Mouse (Mus musculus) MEL (cell line): Measurements from ENCODE around the gene Cmtm2a. TPM values are rescaled to one million over a fixed set of nuclear protein-coding genes. Genes with fewer than 3 reads are reported as not detected.
"Not testable (repeated sequence)": the region's sequence is repeated elsewhere in the genome, so short reads cannot be mapped to it uniquely, and the experiment has no call there.

Experiments used
- DNase-seq: peaks from one replicate; pipeline ENCODE4 v3.0.0; 2011; ENCODE audit warnings: low read depth, low spot score
- H3K27ac ChIP-seq: 2 replicates; pipeline ENCODE4 v1.5.1; 2012; ENCODE audit warnings: low read depth, mild to moderate bottlenecking, control low read depth, low read length, moderate library complexity; ENCODE audit not compliant: control insufficient read depth
- H3K27me3 ChIP-seq, 2 experiments: fragments of 150-350 bp in 1 of 2; sonication (generic) in 1 of 2; 2 replicates each; pipeline ENCODE4 v1.6.1; 2012; ENCODE audit warnings: low read length in 2 of 2, mild to moderate bottlenecking in 2 of 2, improper control_type of control experiment in 1 of 2, moderate library complexity in 1 of 2; ENCODE audit not compliant: insufficient read depth in 2 of 2, control insufficient read depth in 1 of 2
- H3K36me3 ChIP-seq, 2 experiments: 2 replicates each; pipeline ENCODE4 v1.6.1; 2012 to 2014; ENCODE audit warnings: low read length in 2 of 2, improper control_type of control experiment in 1 of 2, inconsistent platforms in 1 of 2, mild to moderate bottlenecking in 1 of 2; ENCODE audit not compliant: insufficient read depth in 2 of 2, control insufficient read depth in 1 of 2
- H3K4me1 ChIP-seq, 2 experiments: fragments of 150-350 bp in 1 of 2; sonication (generic) in 1 of 2; 2 replicates each; pipeline ENCODE4 v1.6.1; 2012; ENCODE audit warnings: low read length in 2 of 2, improper control_type of control experiment in 1 of 2, mild to moderate bottlenecking in 1 of 2; ENCODE audit not compliant: insufficient read depth in 2 of 2, control insufficient read depth in 1 of 2
- H3K4me3 ChIP-seq, 2 experiments: fragments of 150-350 bp in 1 of 2; sonication (generic) in 1 of 2; 2 replicates each; pipeline ENCODE4 v1.5.1; 2012; ENCODE audit warnings: low read depth in 2 of 2, low read length in 2 of 2, mild to moderate bottlenecking in 2 of 2, moderate library complexity in 2 of 2, control low read depth in 1 of 2, improper control_type of control experiment in 1 of 2; ENCODE audit not compliant: control insufficient read depth in 1 of 2, insufficient read depth in 1 of 2
- H3K79me2 ChIP-seq: 2 replicates; pipeline ENCODE4 v1.6.1; 2012; ENCODE audit warnings: mild to moderate bottlenecking, low read length, moderate library complexity; ENCODE audit not compliant: control insufficient read depth, poor library complexity, insufficient read depth
- H3K9ac ChIP-seq: 2 replicates; pipeline ENCODE4 v1.6.1; 2012; ENCODE audit warnings: low read depth, mild to moderate bottlenecking, control low read depth, low read length, moderate library complexity; ENCODE audit not compliant: control insufficient read depth, poor library complexity, severe bottlenecking
- H3K9me3 ChIP-seq: fragments of 150-350 bp; sonication (generic); replicated peaks from 2 replicates; pipeline ENCODE4 v1.6.1; 2012; ENCODE audit warnings: mild to moderate bottlenecking, low read length, improper control_type of control experiment, moderate library complexity; ENCODE audit not compliant: insufficient read depth
- BHLHE40 ChIP-seq: IDR thresholded peaks from 2 replicates; pipeline ENCODE4 v1.6.1; 2012; ENCODE audit warnings: low read depth, mild to moderate bottlenecking, inconsistent platforms, low read length, improper control_type of control experiment, borderline replicate concordance
- CTCF ChIP-seq, 3 experiments: IDR thresholded peaks in 2 of 3; conservative IDR thresholded peaks in 1 of 3; 2 replicates each; pipeline ENCODE4 v1.5.1; 2011 to 2012; ENCODE audit warnings: low read length in 3 of 3, low read depth in 2 of 3, mild to moderate bottlenecking in 2 of 3, improper control_type of control experiment in 1 of 3, inconsistent platforms in 1 of 3, mixed read lengths in 1 of 3, moderate library complexity in 1 of 3; ENCODE audit not compliant: control insufficient read depth in 1 of 3, insufficient read depth in 1 of 3, poor library complexity in 1 of 3, severe bottlenecking in 1 of 3
- JUND ChIP-seq: IDR thresholded peaks from 2 replicates; pipeline ENCODE4 v1.6.1; 2011; ENCODE audit warnings: low read depth, mild to moderate bottlenecking, improper control_type of control experiment, low read length
- MAX ChIP-seq: IDR thresholded peaks from 2 replicates; pipeline ENCODE4 v1.6.1; 2011; ENCODE audit warnings: low read length, improper control_type of control experiment
- MAZ ChIP-seq: IDR thresholded peaks from 2 replicates; pipeline ENCODE4 v1.6.1; 2012; ENCODE audit warnings: low read depth, mild to moderate bottlenecking, inconsistent platforms, low read length, improper control_type of control experiment
- MXI1 ChIP-seq: IDR thresholded peaks from 2 replicates; pipeline ENCODE4 v1.6.1; 2011; ENCODE audit warnings: mild to moderate bottlenecking, low read depth, low read length, improper control_type of control experiment
- MYC ChIP-seq: IDR thresholded peaks from 2 replicates; pipeline ENCODE4 v1.6.1; 2011; ENCODE audit warnings: low read depth, mild to moderate bottlenecking, low read length, improper control_type of control experiment, moderate library complexity
- NELFE ChIP-seq: IDR thresholded peaks from 2 replicates; pipeline ENCODE4 v1.6.1; 2011; ENCODE audit warnings: low read depth, low read length, improper control_type of control experiment
- NRF1 ChIP-seq: IDR thresholded peaks from 2 replicates; pipeline ENCODE4 v1.6.1; 2014; ENCODE audit warnings: low read depth, mild to moderate bottlenecking, inconsistent platforms, low read length, improper control_type of control experiment, moderate library complexity; ENCODE audit not compliant: poor library complexity, insufficient read depth, severe bottlenecking
- POLR2A ChIP-seq, 2 experiments: IDR thresholded peaks; 2 replicates each; pipeline ENCODE4 v1.6.1; 2011 to 2012; ENCODE audit warnings: low read length in 2 of 2, mild to moderate bottlenecking in 2 of 2, control low read depth in 1 of 2, improper control_type of control experiment in 1 of 2, low read depth in 1 of 2, moderate library complexity in 1 of 2; ENCODE audit not compliant: control insufficient read depth in 1 of 2, insufficient read depth in 1 of 2, poor library complexity in 1 of 2
- POLR2AphosphoS2 ChIP-seq: IDR thresholded peaks from 2 replicates; pipeline ENCODE4 v1.6.1; 2011; ENCODE audit warnings: low read length, improper control_type of control experiment
- POLR2AphosphoS5 ChIP-seq: IDR thresholded peaks from 2 replicates; pipeline ENCODE4 v1.6.1; 2012; ENCODE audit warnings: low read depth, borderline replicate concordance, mild to moderate bottlenecking, inconsistent platforms, low read length, moderate library complexity, mixed read lengths
- RAD21 ChIP-seq: IDR thresholded peaks from 2 replicates; pipeline ENCODE4 v1.6.1; 2011; ENCODE audit warnings: mild to moderate bottlenecking, low read depth, low read length, improper control_type of control experiment
- RCOR1 ChIP-seq: IDR thresholded peaks from 2 replicates; pipeline ENCODE4 v1.6.1; 2012; ENCODE audit warnings: low read depth, mild to moderate bottlenecking, inconsistent platforms, low read length, improper control_type of control experiment
- SIN3A ChIP-seq: IDR thresholded peaks from 2 replicates; pipeline ENCODE4 v1.6.1; 2012; ENCODE audit warnings: low read length, improper control_type of control experiment, inconsistent platforms
- TAL1 ChIP-seq: IDR thresholded peaks from 2 replicates; pipeline ENCODE4 v1.6.1; 2012; ENCODE audit warnings: mild to moderate bottlenecking, inconsistent platforms, low read length, moderate library complexity, mixed read lengths
- UBTF ChIP-seq: IDR thresholded peaks from 2 replicates; pipeline ENCODE4 v1.6.1; 2012; ENCODE audit warnings: low read depth, mild to moderate bottlenecking, inconsistent platforms, low read length, improper control_type of control experiment, moderate library complexity, borderline replicate concordance; ENCODE audit not compliant: insufficient read depth
- USF2 ChIP-seq, 2 experiments: IDR thresholded peaks; 2 replicates each; pipeline ENCODE4 v1.6.1; 2011 to 2012; ENCODE audit warnings: improper control_type of control experiment in 2 of 2, low read length in 2 of 2, borderline replicate concordance in 1 of 2, inconsistent platforms in 1 of 2, low read depth in 1 of 2, mild to moderate bottlenecking in 1 of 2; ENCODE audit not compliant: insufficient read depth in 1 of 2
- ZC3H11A ChIP-seq: IDR thresholded peaks from 2 replicates; pipeline ENCODE4 v1.6.1; 2012; ENCODE audit warnings: low read depth, mild to moderate bottlenecking, inconsistent platforms, low read length, improper control_type of control experiment
- polyA plus RNA-seq, 2 experiments: library from polyadenylated mRNA; stranded (reverse) in 1 of 2; unstranded in 1 of 2; fragments of >175 nt in 1 of 2; fragments of >200 nt in 1 of 2; gene quantifications; 2 replicates each; pipeline versions ENCODE4 v1.2.1 to v1.2.4; 2012; ENCODE audit warnings: low replicate concordance in 2 of 2, low read depth in 1 of 2; ENCODE audit not compliant: insufficient read length in 2 of 2, insufficient read depth in 1 of 2, missing spikeins in 1 of 2
- total RNA-seq: library from RNA; depleted of rRNA; stranded (reverse); fragments of 300-350 nt; gene quantifications from 2 replicates; pipeline ENCODE4 v1.2.3, GENCODE M21; 2012; rRNA removed

Gene Cmtm2a
- total RNA-seq (not detected in 2 replicates), polyA plus RNA-seq (not detected)

GRCm38 (mm10) chr8:104293081-104293480 lies at the start of gene Cmtm2a:
TSS of gene Cmtm2a (minus strand) at chr8:104293181.
- H3K9ac ChIP-seq, H3K36me3 ChIP-seq, H3K9me3 ChIP-seq, H3K4me3 ChIP-seq, DNase-seq, H3K4me1 ChIP-seq, H3K79me2 ChIP-seq, H3K27me3 ChIP-seq, H3K27ac ChIP-seq: not testable (repeated sequence)

- Histone ChIP-seq H3K79me2 (peaks cover 10% of the 10 kb centered on the region), H3K4me3 (no peak overlapping the region), H3K4me1 (peaks cover 0 to 7% of the 10 kb centered on the region in 2 experiments; a peak in 2 of 4 replicates), H3K9ac (no peak overlapping the region), H3K27ac (no peak overlapping the region), H3K9me3 (no peaks in the 10 kb centered on the region), H3K36me3 (peaks cover 0 to 9% of the 10 kb centered on the region in 2 experiments; a peak in 2 of 4 replicates), H3K27me3 (no peaks in the 10 kb centered on the region)
- DNase-seq = no peak
- no peak for TF ChIP-seq MAZ
- no peak for TF ChIP-seq RAD21
- TF ChIP-seq CTCF (IDR thresholded peaks at IDR 0.05 in 2 of 3, conservative IDR thresholded peaks at IDR 0.05 in 1 of 3; ENCODE audit: control insufficient read depth in 1 of 3, insufficient read depth in 1 of 3, low read depth in 2 of 3, low read length in 3 of 3, poor library complexity in 1 of 3, severe bottlenecking in 1 of 3) = no peak
- TF ChIP-seq POLR2AphosphoS2 = no peak
Measured at GRCm38 (mm10) chr8:104342426-104342825, 49.4 kb upstream of the Cmtm2a start.

GRCm38 (mm10) chr8:104341678-104342077 lies 48.7 kb upstream of the Cmtm2a start:
- H3K9me3 ChIP-seq = no peaks in the 10 kb centered on the region
- H3K36me3 ChIP-seq = peaks cover 0 to 9% of the 10 kb centered on the region in 2 experiments; a peak in 2 of 4 replicates
- no peaks in the 10 kb centered on the region for H3K27me3 ChIP-seq
- H3K4me3 ChIP-seq = peak overlapping the region; percentile 59 to 90; a peak in 2 of 4 replicates
- TF ChIP-seq POLR2A (IDR thresholded peaks at IDR 0.05; ENCODE audit: control insufficient read depth in 1 of 2, insufficient read depth in 1 of 2, low read depth in 1 of 2, low read length in 2 of 2, poor library complexity in 1 of 2) (0 out of 4 replicates have a peak, but pooled peaks of 1 of the 2 experiments have one; percentile 2), RAD21 (no peak), JUND (no peak)
- H3K4me1 ChIP-seq = peaks cover 0 to 7% of the 10 kb centered on the region in 2 experiments; a peak in 2 of 4 replicates
- DNase-seq = no peak
- peaks cover 10% of the 10 kb centered on the region for H3K79me2 ChIP-seq
- H3K27ac ChIP-seq = peak overlapping the region; percentile 11
- H3K9ac ChIP-seq = peak overlapping the region; percentile 10

- Histone ChIP-seq H3K36me3 (peaks cover 0 to 9% of the 10 kb centered on the region in 2 experiments; a peak in 2 of 4 replicates), H3K27me3 (no peaks in the 10 kb centered on the region), H3K9ac (peak overlapping the region; percentile 76), H3K4me3 (peak overlapping the region; percentile 59 to 90), H3K9me3 (no peaks in the 10 kb centered on the region), H3K27ac (peak overlapping the region; percentile 62), H3K4me1 (peaks cover 0 to 7% of the 10 kb centered on the region in 2 experiments; a peak in 2 of 4 replicates), H3K79me2 (peaks cover 10% of the 10 kb centered on the region)
- DNase-seq = peak; percentile 86
- TF ChIP-seq ZC3H11A = no peak
- TF ChIP-seq POLR2AphosphoS5 = no peak
- peak; percentile 94 for TF ChIP-seq BHLHE40
- TF ChIP-seq MXI1 = peak; percentile 39
- TF ChIP-seq TAL1 = no peak
- no peak for TF ChIP-seq SIN3A
- 0 out of 4 replicates have a peak, but pooled peaks of 1 of the 2 experiments have one; percentile 28 for TF ChIP-seq USF2 (IDR thresholded peaks at IDR 0.05; ENCODE audit: borderline replicate concordance in 1 of 2, insufficient read depth in 1 of 2, low read depth in 1 of 2, low read length in 2 of 2)
- TF ChIP-seq RAD21 = no peak
- no peak for TF ChIP-seq NELFE
- TF ChIP-seq UBTF = no peak
- TF ChIP-seq MAX = peak; percentile 74
- no peak for TF ChIP-seq RCOR1
- 0 out of 2 replicates have a peak, but pooled peaks have one; percentile 0 for TF ChIP-seq NRF1
- TF ChIP-seq MYC = 0 out of 2 replicates have a peak, but pooled peaks have one; percentile 5
Measured at GRCm38 (mm10) chr8:104341106-104341561, 48.2 kb upstream of the Cmtm2a start.
